Mouse (Mus musculus): ENCODE data around the gene Pdzd8. TPM values are rescaled to one million over a fixed set of nuclear protein-coding genes. Genes with fewer than 3 reads are reported as not detected.

Gene Pdzd8
- polyA plus RNA-seq, 1 experiment from 2014 or later: 9.4 TPM

DNA sequence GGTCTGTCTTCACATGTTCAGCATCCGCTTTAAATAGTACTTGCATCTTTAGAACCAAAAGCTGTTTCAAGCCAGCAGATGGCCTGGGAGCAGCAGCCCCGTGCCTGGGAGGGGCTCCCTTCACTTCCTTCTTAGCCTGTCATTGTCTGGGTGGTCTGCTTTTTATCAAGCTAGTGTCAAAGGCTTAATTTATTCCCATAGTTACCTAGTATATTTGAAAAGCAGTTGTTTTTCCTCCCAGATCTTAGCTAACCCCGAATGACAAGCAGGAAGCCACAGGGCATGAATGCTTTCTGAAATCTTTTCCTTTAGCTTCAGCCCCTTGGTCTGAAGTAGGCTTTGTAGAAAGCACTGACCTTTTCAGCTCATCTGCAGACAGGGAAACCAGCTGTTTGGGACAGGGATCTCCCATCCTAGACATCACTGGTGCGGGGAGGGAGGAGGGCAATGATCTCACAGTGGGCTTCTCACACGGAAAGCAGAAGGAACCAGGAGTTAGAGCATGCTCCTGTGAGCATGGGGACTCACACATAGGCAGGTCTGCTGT lies 78.1 kb downstream of the Pdzd8 start:
- ATAC-seq: 0 out of 2 replicates have a peak, but pooled peaks have one; percentile 36
- 7% methylated on average over 5 of the region's 5 CpGs for WGBS
- Histone ChIP-seq H3K27me3 (ENCODE audit: control insufficient read depth, insufficient read depth, low read depth, low read length) (peaks cover 6% of the 10 kb centered on the region), H3K9me3 (replicated peaks; ENCODE audit: control insufficient read depth, low read length, poor library complexity, severe bottlenecking) (no peaks in the 10 kb centered on the region), H3K27ac (ENCODE audit: low read length) (0 out of 2 replicates have a peak overlapping the region, but pooled peaks have one; percentile 38), H3K4me3 (ENCODE audit: low read depth, low read length) (no peak overlapping the region), H3K36me3 (ENCODE audit: control insufficient read depth, insufficient read depth, low read length) (no peaks in the 10 kb centered on the region), H3K4me1 (ENCODE audit: control insufficient read depth, insufficient read depth, low read length) (peaks cover 14% of the 10 kb centered on the region; the same call in 1 of the 2 replicates), H3K9ac (ENCODE audit: low read depth, low read length) (peak overlapping the region; percentile 12; the same call in 1 of the 2 replicates), H3K4me2 (ENCODE audit: low read length) (no peak overlapping the region)

DNA sequence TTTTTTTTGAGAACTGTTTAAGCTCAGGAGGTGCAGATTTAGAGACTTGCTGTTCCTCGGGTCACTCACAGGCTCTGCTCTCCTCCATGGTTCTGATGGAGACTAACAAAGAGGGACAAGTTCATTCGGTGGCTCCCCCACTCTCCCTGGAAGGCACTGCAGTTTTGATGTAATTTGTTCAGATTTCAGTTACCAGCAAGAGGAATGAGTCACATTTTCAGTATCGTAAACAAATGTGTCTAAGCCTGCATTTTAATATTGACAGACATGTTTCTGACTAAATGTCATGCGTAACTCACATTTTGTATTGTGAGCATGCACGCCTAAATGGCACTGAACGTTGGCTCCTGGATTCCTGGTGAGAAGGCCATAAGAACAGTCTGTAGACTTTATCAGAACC lies 79.7 kb downstream of the Pdzd8 start:
- H3K4me1 ChIP-seq (ENCODE audit: control insufficient read depth, insufficient read depth, low read length): peaks cover 19% of the 10 kb centered on the region; the same call in 1 of the 2 replicates
- no peaks in the 10 kb centered on the region for H3K9me3 ChIP-seq (replicated peaks; ENCODE audit: control insufficient read depth, low read length, poor library complexity, severe bottlenecking)
- 47% methylated on average over 6 of the region's 6 CpGs for WGBS
- H3K4me3 ChIP-seq (ENCODE audit: low read depth, low read length): no peak overlapping the region
- no peak for ATAC-seq
- H3K27me3 ChIP-seq (ENCODE audit: control insufficient read depth, insufficient read depth, low read depth, low read length): peaks cover 8% of the 10 kb centered on the region
- no peak overlapping the region for H3K4me2 ChIP-seq (ENCODE audit: low read length)
- no peak overlapping the region for H3K9ac ChIP-seq (ENCODE audit: low read depth, low read length)
- no peak overlapping the region for H3K27ac ChIP-seq (ENCODE audit: low read length)
- no peaks in the 10 kb centered on the region for H3K36me3 ChIP-seq (ENCODE audit: control insufficient read depth, insufficient read depth, low read length)

DNA sequence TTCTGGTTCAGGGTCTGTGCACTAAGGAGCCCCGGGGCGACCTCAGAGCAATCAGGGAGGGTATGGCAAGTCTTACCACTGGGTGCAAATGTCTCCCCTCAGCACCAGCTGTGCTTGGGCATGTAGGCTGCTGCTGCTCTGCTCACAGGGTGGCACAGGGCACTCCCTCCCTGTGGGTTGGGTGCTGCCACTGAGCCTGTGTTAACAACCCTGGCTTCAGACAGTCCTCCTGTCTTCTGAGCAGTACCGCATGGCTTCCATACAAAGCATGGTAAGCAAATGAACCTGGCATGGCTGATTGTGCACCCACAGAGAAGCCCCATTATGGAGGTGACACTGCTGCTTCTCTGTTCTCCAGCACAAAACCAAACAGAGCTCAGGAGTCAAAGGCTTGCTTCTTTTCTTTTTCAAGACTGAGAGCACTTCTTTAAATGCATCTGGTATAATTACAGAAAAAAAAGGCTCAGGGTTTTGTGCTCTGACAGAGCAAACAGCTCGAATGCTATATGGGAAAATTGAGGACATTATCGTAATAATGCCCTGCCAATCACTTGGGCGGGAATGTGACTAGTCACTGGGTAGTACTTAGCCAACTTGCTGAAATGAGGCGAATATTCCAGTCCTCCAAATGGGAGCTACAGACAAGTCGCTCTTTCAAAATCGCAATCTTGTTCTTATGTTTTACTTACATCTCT lies 80.6 kb downstream of the Pdzd8 start:
- ATAC-seq: no peak
- Histone ChIP-seq H3K4me2 (ENCODE audit: low read length) (peak overlapping the region; percentile 19; the same call in 1 of the 2 replicates), H3K4me1 (ENCODE audit: control insufficient read depth, insufficient read depth, low read length) (peaks cover 23% of the 10 kb centered on the region), H3K4me3 (ENCODE audit: low read depth, low read length) (no peak overlapping the region), H3K36me3 (ENCODE audit: control insufficient read depth, insufficient read depth, low read length) (no peaks in the 10 kb centered on the region), H3K9ac (ENCODE audit: low read depth, low read length) (0 out of 2 replicates have a peak overlapping the region, but pooled peaks have one; percentile 17), H3K9me3 (replicated peaks; ENCODE audit: control insufficient read depth, low read length, poor library complexity, severe bottlenecking) (no peaks in the 10 kb centered on the region), H3K27ac (ENCODE audit: low read length) (0 out of 2 replicates have a peak overlapping the region, but pooled peaks have one; percentile 9), H3K27me3 (ENCODE audit: control insufficient read depth, insufficient read depth, low read depth, low read length) (peaks cover 8% of the 10 kb centered on the region)
- WGBS: 47% methylated on average over 9 of the region's 9 CpGs

DNA sequence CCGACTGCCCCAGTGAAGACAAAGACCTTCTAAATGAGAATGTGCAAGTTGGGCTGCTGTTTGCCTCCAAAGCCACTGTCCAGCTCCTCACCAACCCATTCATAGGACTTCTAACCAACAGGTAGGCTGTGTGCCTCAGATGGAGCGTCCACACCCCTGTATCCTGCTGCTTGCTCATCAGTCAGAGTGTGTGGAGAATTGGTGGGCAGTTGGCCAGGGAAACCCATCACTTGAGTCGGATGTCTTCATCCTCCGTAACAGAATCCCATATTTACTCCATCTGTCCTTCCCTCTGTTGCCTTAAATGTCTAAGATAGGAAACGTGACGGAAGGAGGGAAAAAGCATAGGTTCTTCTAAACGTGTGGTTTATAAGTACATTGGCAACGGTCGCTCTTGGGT lies 82.4 kb downstream of the Pdzd8 start:
- Histone ChIP-seq H3K9me3 (replicated peaks; ENCODE audit: control insufficient read depth, low read length, poor library complexity, severe bottlenecking) (no peaks in the 10 kb centered on the region), H3K4me2 (ENCODE audit: low read length) (no peak overlapping the region), H3K27me3 (ENCODE audit: control insufficient read depth, insufficient read depth, low read depth, low read length) (peaks cover 8% of the 10 kb centered on the region), H3K9ac (ENCODE audit: low read depth, low read length) (no peak overlapping the region), H3K4me1 (ENCODE audit: control insufficient read depth, insufficient read depth, low read length) (peaks cover 21% of the 10 kb centered on the region), H3K36me3 (ENCODE audit: control insufficient read depth, insufficient read depth, low read length) (no peaks in the 10 kb centered on the region), H3K27ac (ENCODE audit: low read length) (no peak overlapping the region), H3K4me3 (ENCODE audit: low read depth, low read length) (no peak overlapping the region)
- ATAC-seq: no peak
- WGBS: 91% methylated on average over 9 of the region's 9 CpGs

DNA sequence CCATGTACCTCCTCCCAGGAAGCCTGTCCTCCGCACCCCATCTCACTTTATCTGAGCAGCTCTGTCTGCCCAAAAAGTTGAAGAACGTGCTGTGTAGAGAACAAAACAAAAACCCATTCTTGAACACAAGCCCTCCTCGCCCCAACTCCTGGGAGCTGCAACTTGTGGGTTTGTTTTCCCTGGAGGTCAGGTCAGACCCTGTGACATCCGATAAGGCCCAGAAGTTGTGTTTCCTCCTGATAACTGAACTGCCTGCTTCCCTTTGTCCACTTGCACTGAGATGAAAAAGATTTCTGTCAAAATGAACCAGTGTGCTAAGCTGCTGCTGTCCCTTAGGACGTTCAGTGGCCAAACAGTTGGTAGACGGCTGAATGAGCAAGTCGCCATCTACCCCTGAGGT lies 84.0 kb downstream of the Pdzd8 start:
- H3K36me3 ChIP-seq (ENCODE audit: control insufficient read depth, insufficient read depth, low read length): no peaks in the 10 kb centered on the region
- 0 out of 2 replicates have a peak overlapping the region, but pooled peaks have one; percentile 47 for H3K27ac ChIP-seq (ENCODE audit: low read length)
- peak overlapping the region; percentile 65 for H3K9ac ChIP-seq (ENCODE audit: low read depth, low read length)
- no peak for ATAC-seq
- H3K4me3 ChIP-seq (ENCODE audit: low read depth, low read length): peak overlapping the region; percentile 44
- peaks cover 15% of the 10 kb centered on the region for H3K4me1 ChIP-seq (ENCODE audit: control insufficient read depth, insufficient read depth, low read length)
- peak overlapping the region; percentile 75 for H3K4me2 ChIP-seq (ENCODE audit: low read length)
- WGBS: 50% methylated on average over 7 of the region's 7 CpGs
- H3K9me3 ChIP-seq (replicated peaks; ENCODE audit: control insufficient read depth, low read length, poor library complexity, severe bottlenecking): peaks cover 4% of the 10 kb centered on the region; the same call in 1 of the 2 replicates
- H3K27me3 ChIP-seq (ENCODE audit: control insufficient read depth, insufficient read depth, low read depth, low read length): peaks cover 8% of the 10 kb centered on the region

DNA sequence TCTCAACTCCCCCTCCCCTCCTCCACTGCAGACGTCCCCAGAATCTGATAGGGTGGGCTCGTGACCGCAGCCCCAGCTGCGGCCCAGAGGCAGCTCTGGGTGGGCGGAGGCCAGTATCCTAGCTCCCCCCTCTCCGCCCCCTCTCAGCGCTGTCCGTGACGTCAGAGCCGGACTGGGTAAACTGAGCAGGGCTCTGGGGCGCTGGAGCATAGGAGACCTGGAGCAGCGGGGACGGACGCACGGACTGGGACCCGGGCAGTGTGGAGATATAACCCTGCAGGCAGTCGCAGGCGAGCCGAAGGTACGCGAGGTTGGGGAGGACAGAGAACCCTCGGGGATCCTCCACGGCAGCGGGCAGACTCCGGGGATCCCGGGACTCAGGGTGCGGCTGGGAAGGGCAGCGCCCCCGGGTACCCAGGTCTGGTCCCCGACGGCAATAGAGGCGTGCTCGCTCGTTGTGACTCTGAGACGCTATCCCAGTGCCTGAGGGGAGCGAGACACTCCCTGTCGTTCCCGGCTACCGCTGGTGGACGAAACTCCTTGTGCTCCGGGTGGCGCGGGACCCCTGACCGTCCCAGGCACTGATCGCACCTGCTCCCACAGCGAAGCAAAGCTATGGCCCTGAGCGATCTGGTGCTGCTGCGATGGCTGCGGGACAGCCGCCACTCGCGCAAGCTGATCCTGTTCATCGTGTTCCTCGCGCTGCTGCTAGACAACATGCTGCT lies 84.7 kb downstream of the Pdzd8 start, which contains the start of gene Slc18a2:
Gene Slc18a2, plus strand, starts transcription at position 179 of the 725 bp plus-strand sequence.
- WGBS: under 1% methylated on average over 55 of the region's 55 CpGs

DNA sequence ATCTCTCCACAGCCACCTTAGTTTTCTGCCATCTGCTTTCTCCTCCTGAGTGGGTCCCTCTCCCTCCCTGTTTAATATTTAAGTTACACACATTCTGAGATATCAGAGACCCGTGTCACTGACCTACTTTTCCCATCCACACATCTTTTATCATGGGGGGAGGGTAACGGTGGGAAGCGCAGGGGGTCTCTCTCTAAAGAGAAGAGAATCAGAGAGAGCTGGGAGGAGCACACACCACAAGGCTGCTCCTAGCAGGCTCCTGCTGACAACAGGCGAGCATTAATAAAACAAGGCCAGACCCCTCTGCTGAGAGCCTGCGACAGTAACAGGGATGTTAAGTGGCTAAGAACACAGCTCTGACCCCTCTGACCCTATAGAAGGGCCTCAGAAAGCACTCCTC lies 85.9 kb downstream of the Pdzd8 start:
- H3K9me3 ChIP-seq (replicated peaks; ENCODE audit: control insufficient read depth, low read length, poor library complexity, severe bottlenecking): peaks cover 4% of the 10 kb centered on the region; the same call in 1 of the 2 replicates
- peaks cover 9% of the 10 kb centered on the region for H3K4me1 ChIP-seq (ENCODE audit: control insufficient read depth, insufficient read depth, low read length)
- H3K9ac ChIP-seq (ENCODE audit: low read depth, low read length): no peak overlapping the region
- H3K36me3 ChIP-seq (ENCODE audit: control insufficient read depth, insufficient read depth, low read length): no peaks in the 10 kb centered on the region
- WGBS: 24% methylated on average over 5 of the region's 5 CpGs
- H3K27me3 ChIP-seq (ENCODE audit: control insufficient read depth, insufficient read depth, low read depth, low read length): peaks cover 8% of the 10 kb centered on the region
- no peak overlapping the region for H3K4me3 ChIP-seq (ENCODE audit: low read depth, low read length)
- H3K27ac ChIP-seq (ENCODE audit: low read length): no peak overlapping the region
- ATAC-seq: peak; percentile 43; the same call in 1 of the 2 replicates
- no peak overlapping the region for H3K4me2 ChIP-seq (ENCODE audit: low read length)

More for the DNA sequence above, 84.7 kb downstream of the Pdzd8 start, which contains the start of gene Slc18a2:
- ATAC-seq: peak; percentile 75
- H3K4me2 ChIP-seq (ENCODE audit: low read length): peak within 1 kb of the TSS; percentile 75
- peaks cover 4% of the 10 kb centered on the region; the same call in 1 of the 2 replicates for H3K9me3 ChIP-seq (replicated peaks; ENCODE audit: control insufficient read depth, low read length, poor library complexity, severe bottlenecking)
- no peaks in the 10 kb centered on the region for H3K36me3 ChIP-seq (ENCODE audit: control insufficient read depth, insufficient read depth, low read length)
- peaks cover 15% of the 10 kb centered on the region for H3K4me1 ChIP-seq (ENCODE audit: control insufficient read depth, insufficient read depth, low read length)
- H3K27ac ChIP-seq (ENCODE audit: low read length): peak within 1 kb of the TSS; percentile 47; the same call in 1 of the 2 replicates
- peak within 1 kb of the TSS; percentile 44 for H3K4me3 ChIP-seq (ENCODE audit: low read depth, low read length)
- peaks cover 8% of the 10 kb centered on the region for H3K27me3 ChIP-seq (ENCODE audit: control insufficient read depth, insufficient read depth, low read depth, low read length)
- peak within 1 kb of the TSS; percentile 65 for H3K9ac ChIP-seq (ENCODE audit: low read depth, low read length)

DNA sequence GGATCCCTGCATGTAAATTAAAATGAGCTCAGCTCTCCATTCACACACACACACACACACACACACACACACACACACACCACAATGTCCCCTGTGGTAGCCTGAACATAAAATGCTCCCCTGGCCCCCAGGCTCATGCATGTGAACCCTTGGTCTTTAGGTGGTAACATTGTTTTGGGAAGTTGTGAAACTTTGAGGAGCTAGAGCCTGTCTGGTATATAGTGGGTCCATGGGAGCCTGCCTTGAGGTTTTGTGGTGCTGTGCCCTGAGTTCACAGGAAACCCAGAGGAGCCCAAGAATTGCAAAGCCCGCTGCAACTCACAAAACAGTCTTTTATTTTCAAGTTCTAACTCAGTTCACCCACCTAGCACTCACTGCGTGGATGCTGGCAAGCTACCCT lies 92.9 kb downstream of the Pdzd8 start:
- Histone ChIP-seq H3K4me2 (ENCODE audit: low read length) (no peak overlapping the region), H3K27ac (ENCODE audit: low read length) (no peak overlapping the region), H3K4me1 (ENCODE audit: control insufficient read depth, insufficient read depth, low read length) (no peaks in the 10 kb centered on the region), H3K4me3 (ENCODE audit: low read depth, low read length) (no peak overlapping the region), H3K27me3 (ENCODE audit: control insufficient read depth, insufficient read depth, low read depth, low read length) (no peaks in the 10 kb centered on the region), H3K9ac (ENCODE audit: low read depth, low read length) (no peak overlapping the region), H3K9me3 (replicated peaks; ENCODE audit: control insufficient read depth, low read length, poor library complexity, severe bottlenecking) (peaks cover 4% of the 10 kb centered on the region; the same call in 1 of the 2 replicates), H3K36me3 (ENCODE audit: control insufficient read depth, insufficient read depth, low read length) (no peaks in the 10 kb centered on the region)
- 76% methylated on average over 2 of the region's 2 CpGs for WGBS
- no peak for ATAC-seq
